Mouse (Mus musculus) left cerebral cortex, postnatal 14 days (tissue): Measurements from ENCODE around the gene Arid3c. TPM values are rescaled to one million over a fixed set of nuclear protein-coding genes. Genes with fewer than 3 reads are reported as not detected.
"Not testable (repeated sequence)": the region's sequence is repeated elsewhere in the genome, so short reads cannot be mapped to it uniquely, and the experiment has no call there.

ENCODE experiments used
- DNase-seq, 2 experiments: peaks; one replicate each; pipeline ENCODE4 v3.0.0; 2021 to 2022; ENCODE audit warnings: low spot score in 2 of 2, mixed read lengths in 1 of 2
- intact Hi-C: fragments of 180-260 bp; cut with DNase I; formaldehyde crosslinking; loops from one replicate; pipeline ENCODE4 v1.15.1; 2025
- total RNA-seq, 2 experiments: library from RNA; stranded (reverse); gene quantifications; 2 replicates each; pipeline ENCODE4 v1.2.3; 2021

Gene Arid3c
- total RNA-seq, 2 experiments from 2014 or later = 0.38 to 0.48 TPM

- intact Hi-C loops, DNase-seq: not testable (repeated sequence)
Measured at GRCm38 (mm10) chr4:41685882-41686492, 45.0 kb downstream of the Arid3c start.

DNA sequence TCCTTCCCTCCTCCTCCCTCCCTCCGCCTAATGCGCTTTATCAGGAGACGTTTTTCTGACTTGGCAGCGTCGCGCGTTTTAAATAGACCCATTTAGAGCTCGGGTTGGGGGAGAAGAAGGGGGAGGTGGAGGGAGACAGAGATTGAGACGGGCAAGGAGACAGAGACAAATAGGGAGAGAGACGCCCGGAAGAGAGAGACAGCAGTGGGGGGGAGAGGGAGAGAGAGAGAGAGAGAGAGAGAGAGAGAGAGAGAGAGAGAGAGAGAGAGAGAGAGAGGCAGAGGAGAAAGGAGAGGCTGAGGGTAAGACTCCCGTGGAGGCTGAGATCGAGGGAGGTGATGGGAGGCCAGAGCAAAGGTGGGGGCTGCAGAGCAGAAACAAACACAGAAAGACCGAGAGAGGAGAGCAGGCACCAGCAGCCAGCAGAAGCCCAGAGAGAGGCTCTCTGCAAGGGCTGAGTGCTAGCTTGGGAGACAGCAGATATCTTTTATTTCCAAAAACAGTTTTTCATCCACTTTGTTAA lies 46.0 kb downstream of the Arid3c start:
- DNase-seq, intact Hi-C loops: not testable (repeated sequence)

- intact Hi-C loops, DNase-seq: not testable (repeated sequence)
Measured at GRCm38 (mm10) chr4:41684131-41684930, 46.6 kb downstream of the Arid3c start.

DNA sequence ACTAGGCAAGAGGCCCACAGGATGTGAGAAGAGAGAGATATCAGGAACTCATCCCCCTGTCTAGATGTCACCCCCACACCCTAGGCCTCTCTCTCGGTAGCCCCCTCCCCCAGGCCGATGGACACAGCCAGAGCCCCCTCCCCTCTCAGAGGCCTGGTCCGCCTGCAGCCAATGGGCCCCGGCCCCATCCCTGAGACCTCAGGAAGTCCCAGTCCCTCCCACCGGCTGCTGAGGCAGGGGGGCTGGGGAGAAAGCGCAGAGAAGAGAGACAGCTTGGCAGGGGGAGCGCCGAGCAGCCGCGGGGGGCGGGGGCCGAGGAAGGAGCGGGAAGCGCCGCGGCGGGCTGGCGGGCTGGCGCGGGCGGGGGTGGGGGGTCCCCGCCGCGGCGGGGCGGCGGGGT lies 47.6 kb downstream of the Arid3c start:
- DNase-seq, intact Hi-C loops: not testable (repeated sequence)

- intact Hi-C loops = no loop called here
- DNase-seq = no peak
Measured at GRCm38 (mm10) chr4:41682789-41683188, 48.2 kb downstream of the Arid3c start.

GRCm38 (mm10) chr4:41681947-41682346 lies 49.0 kb downstream of the Arid3c start:
- intact Hi-C loops = no loop called here

DNA sequence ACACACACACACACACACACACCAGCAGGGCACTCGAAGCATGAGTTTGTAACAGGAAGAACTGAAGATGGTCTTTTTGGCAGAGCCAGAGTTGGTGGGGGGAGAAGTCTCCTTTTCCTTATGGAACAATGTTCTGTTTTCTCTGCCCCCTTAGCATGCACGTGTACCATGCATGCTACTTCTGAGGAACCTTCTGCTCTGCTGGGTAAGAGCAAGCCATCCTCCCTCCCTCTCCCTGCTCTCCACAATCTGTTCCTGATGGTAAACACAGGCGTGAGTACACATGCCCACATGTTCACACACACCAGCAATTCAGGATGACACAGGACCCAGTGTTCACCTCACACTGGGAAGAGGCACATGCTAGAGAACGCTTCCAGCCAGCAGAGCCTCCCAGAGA lies 49.8 kb downstream of the Arid3c start:
- intact Hi-C loops = no loop called here
- DNase-seq = peak in 1 of 2 experiments; percentile 89

More at GRCm38 (mm10) chr4:41681947-41682346, 49.0 kb downstream of the Arid3c start:
- peak in 1 of 2 experiments; percentile 47 for DNase-seq

DNA sequence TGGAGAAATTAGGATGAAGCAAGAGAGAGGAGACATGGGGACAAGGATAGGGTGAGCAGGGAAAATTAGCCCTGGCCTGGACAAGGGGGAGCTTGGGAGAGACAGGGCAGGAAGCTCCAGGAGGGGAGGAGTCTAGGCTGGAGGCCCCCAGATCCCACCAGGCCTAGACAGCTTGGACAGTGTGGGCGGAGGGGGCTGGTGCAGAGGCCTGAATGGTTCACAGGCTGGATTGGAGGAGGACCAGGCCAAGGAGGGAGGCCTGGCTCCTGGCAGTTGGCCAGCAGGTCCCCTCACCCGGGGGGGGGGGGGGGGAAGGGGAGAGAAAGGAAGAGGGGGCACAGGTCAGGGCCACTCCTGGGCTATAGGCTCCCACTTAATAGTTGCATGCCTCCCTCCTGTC lies 51.7 kb downstream of the Arid3c start:
- DNase-seq = no peak
- intact Hi-C loops = no loop called here

GRCm38 (mm10) chr4:41678863-41679262 lies 52.1 kb downstream of the Arid3c start:
- intact Hi-C loops = no loop called here
- DNase-seq = no peak

DNA sequence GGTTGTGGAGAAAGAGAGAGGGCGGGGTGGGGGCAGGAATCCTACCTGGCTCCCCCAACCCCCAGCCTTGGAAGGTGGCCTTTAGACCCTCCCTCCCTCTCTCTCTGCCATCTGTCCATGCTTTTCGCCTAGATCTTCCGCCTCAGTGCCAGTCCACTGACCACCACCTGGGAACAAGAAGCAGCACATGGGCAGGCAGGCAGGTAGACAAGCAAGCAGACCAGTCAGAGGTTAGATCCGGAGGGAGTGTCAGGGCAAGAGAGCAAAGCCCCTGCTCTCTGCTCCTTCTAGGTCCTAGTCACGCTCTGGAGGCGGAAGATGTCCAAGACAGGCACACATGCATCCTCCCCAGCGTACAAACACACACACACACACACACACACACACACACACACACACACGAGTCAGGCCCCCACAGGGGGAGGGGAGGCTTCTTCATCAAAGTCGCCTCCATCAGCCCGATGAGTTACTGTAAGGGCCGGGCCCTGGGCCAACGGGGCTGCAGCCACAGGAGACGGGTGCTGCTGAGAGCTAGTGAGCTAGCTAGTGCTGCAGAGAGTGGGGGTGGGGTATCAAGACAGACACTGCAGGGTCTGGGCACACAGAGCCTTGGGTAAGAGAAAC lies 53.8 kb downstream of the Arid3c start:
- no peak for DNase-seq
- intact Hi-C loops = no loop called here

DNA sequence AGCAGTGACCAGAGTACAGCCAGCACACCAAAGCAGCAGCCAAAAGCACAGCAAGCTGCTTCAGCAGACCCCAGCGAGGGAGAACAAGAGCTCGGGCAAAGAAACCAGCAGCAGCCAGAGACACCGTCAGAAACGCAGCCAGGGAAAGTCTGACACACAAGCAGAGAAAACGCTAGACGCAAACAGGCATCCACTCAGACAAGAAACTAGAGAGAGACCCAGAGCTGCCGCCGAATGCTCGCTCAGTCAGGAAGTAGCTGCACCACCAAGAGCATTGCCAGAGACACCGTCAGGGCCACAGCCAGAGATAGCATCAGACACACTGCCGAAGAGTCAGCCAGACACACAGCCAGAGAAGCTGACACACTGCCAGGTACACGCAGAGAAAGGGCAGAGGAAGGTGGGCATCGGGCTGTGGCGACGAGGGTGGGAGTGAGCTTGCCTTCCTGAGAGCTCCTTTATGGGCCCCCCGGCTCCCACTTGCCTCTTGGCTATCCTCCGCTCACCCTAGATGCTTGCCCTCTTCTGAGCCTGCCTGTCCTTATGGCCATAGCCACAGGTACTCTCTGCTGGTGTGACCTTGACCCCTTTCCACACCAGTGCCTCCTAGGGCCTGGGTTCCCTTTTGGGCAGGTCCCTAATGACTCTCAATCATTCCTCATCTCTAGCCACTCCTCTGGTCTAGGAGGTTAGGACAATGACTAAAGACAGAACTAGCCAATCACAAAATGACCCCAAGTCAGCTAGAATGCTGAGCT lies 54.5 kb downstream of the Arid3c start:
- intact Hi-C loops = no loop called here

More for the DNA sequence above, 54.5 kb downstream of the Arid3c start:
- no peak for DNase-seq

Other genes starting within 250 kb of the Arid3c start
- 10 to 100 TPM; 42.6 to 44.7 TPM for gene AI464131, start 228.1 kb downstream of the Arid3c start, total RNA-seq
- gene 1110017D15Rik, start 213.8 kb downstream of the Arid3c start, total RNA-seq = 1 to 10 TPM; 8.7 TPM
- 100 to 1,000 TPM; 204 to 210 TPM for gene Fam219a, start 161.6 kb downstream of the Arid3c start, total RNA-seq
- gene Dnaic1, start 161.4 kb downstream of the Arid3c start, total RNA-seq = 1 to 10 TPM; 5.6 to 8.6 TPM
- gene Enho, start 90.8 kb downstream of the Arid3c start, total RNA-seq = 10 to 100 TPM; 54.7 to 60.3 TPM
- 100 to 1,000 TPM in 1 of 2 experiments, 10 to 100 TPM in 1; 98.6 to 102 TPM for gene Cntfr, start 34.1 kb downstream of the Arid3c start, total RNA-seq
- gene Il11ra1, start 31.2 kb downstream of the Arid3c start, total RNA-seq = 10 to 100 TPM; 28.9 to 32.8 TPM
- 10 to 100 TPM; 30.8 to 31.0 TPM for gene Rpp25l, start 17.6 kb downstream of the Arid3c start, total RNA-seq
- gene Dctn3, start 8.0 kb downstream of the Arid3c start, total RNA-seq = 100 to 1,000 TPM; 201 to 217 TPM
- 100 to 1,000 TPM; 103 to 118 TPM for gene Galt, start 24.1 kb upstream of the Arid3c start, total RNA-seq
- 10 to 100 TPM; 67.8 to 83.8 TPM for gene Sigmar1, start 25.0 kb upstream of the Arid3c start, total RNA-seq
- 100 to 1,000 TPM; 294 to 318 TPM for gene Ccl27a, start 43.1 kb upstream of the Arid3c start, total RNA-seq
- gene Gm21541, start 172.5 kb upstream of the Arid3c start, total RNA-seq = not detected
- 10 to 100 TPM; 55.9 to 61.7 TPM for gene Gm20878, start 210.4 kb upstream of the Arid3c start, total RNA-seq
- gene Fam205a4, start 234.9 kb upstream of the Arid3c start, total RNA-seq = 1 to 10 TPM; 5.1 to 6.1 TPM